ENCODE assay signal across 22 mouse cellular contexts in the genomic region with DNA sequence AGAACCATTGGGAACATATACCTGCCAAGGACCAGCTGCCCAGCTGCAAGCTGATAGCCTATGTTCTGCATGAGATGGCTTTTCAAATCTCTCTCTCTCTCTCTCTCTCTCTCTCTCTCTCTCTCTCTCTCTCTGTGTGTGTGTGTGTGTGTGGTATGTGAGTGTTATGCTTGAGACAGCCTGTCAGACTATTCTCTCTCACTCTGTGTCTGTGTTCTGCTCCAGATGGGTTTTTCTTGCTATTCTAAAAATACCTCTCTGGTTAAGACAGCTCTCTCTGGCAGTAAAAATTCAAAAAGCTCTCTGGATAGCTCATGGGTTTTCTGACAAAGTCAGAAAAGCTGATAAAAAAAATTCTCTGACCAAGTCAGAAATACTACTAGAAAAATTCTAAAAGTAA.
DNase-seq lines count a peak whose midpoint lies in the region; ATAC-seq and TF ChIP-seq lines count a peak whose summit lies in the region.
"Had no signal": no experiment of that assay in that cellular context is flagged by ENCODE, and none has a peak within 500 bp of the region (broad histone marks: within the 10 kb centered on the region; RNA-seq: fewer than 3 reads in every experiment).

No protein-coding gene starts in this region.

- TF ChIP-seq POLR2A in brain, embryonic 14.5 days (IDR thresholded peaks at IDR 0.05; ENCODE audit: borderline replicate concordance, extremely low read depth, insufficient read depth, insufficient read length, poor library complexity, severe bottlenecking), result no peak

- H3K4me3 ChIP-seq in lung, embryonic 16.5 days (ENCODE audit: low read length), result no peak overlapping the region
- H3K4me3 ChIP-seq: embryonic facial prominence, embryonic 15.5 days; heart, embryonic 13.5 days had no signal

- no peak overlapping the region for H3K9ac ChIP-seq in lung, embryonic 16.5 days (ENCODE audit: low read length)
- H3K9ac ChIP-seq: embryonic facial prominence, embryonic 15.5 days; heart, embryonic 13.5 days had no signal

- no peak overlapping the region for H3K4me2 ChIP-seq in lung, embryonic 16.5 days (ENCODE audit: low read depth, low read length)
- H3K4me2 ChIP-seq: embryonic facial prominence, embryonic 15.5 days; heart, embryonic 13.5 days; midbrain, embryonic 11.5 days had no signal

- H3K27me3 ChIP-seq in lung, embryonic 16.5 days (ENCODE audit: control insufficient read depth, insufficient read depth, low read depth, low read length), result no peaks in the 10 kb centered on the region
- H3K27me3 ChIP-seq: embryonic facial prominence, embryonic 15.5 days; heart, embryonic 13.5 days had no signal

- no peaks in the 10 kb centered on the region for H3K9me3 ChIP-seq in lung, embryonic 16.5 days (ENCODE audit: control insufficient read depth, low read length)
- H3K9me3 ChIP-seq: embryonic facial prominence, embryonic 15.5 days had no signal

- no peaks in the 10 kb centered on the region for H3K36me3 ChIP-seq in lung, embryonic 16.5 days (ENCODE audit: control insufficient read depth, insufficient read depth, low read length)
- H3K36me3 ChIP-seq: embryonic facial prominence, embryonic 15.5 days; heart, embryonic 13.5 days had no signal

- H3K4me1 ChIP-seq in lung, embryonic 16.5 days (replicated peaks; ENCODE audit: control insufficient read depth, insufficient read depth, low read length), result no peaks in the 10 kb centered on the region
- H3K4me1 ChIP-seq: embryonic facial prominence, embryonic 15.5 days; heart, embryonic 13.5 days had no signal

- TF ChIP-seq CTCF in brain, embryonic 14.5 days (IDR thresholded peaks at IDR 0.05; ENCODE audit: borderline replicate concordance, extremely low read depth, insufficient read depth, insufficient read length), result no peak

- no peak overlapping the region for H3K27ac ChIP-seq in lung, embryonic 16.5 days (ENCODE audit: low read length)
- H3K27ac ChIP-seq: embryonic facial prominence, embryonic 15.5 days; heart, embryonic 13.5 days; hindbrain, postnatal 0 days had no signal

- ATAC-seq in lung, embryonic 16.5 days (ENCODE audit: low read depth), result peak; percentile 34; the same call in 1 of the 2 replicates
- ATAC-seq: hindbrain, postnatal 0 days; intestine, embryonic 16.5 days; lung, postnatal 0 days had no signal

- DNase-seq in frontal cortex, adult 2 months (ENCODE audit: extremely low spot score in 1 of 2, low spot score in 1 of 2), result peak; percentile 28 to 60
- no peak for DNase-seq in frontal cortex, postnatal 14 days (ENCODE audit: low spot score in 2 of 2)
- no peak for DNase-seq in lung, postnatal 25 days (ENCODE audit: low spot score)
- peak; percentile 12 for DNase-seq in brain, embryonic 14.5 days (ENCODE audit: low read depth)
- DNase-seq in left cerebral cortex, postnatal 14 days (ENCODE audit: low spot score in 2 of 2), result peak; percentile 17 to 63
- no peak for DNase-seq in adrenal gland, postnatal 10 days
- no peak for DNase-seq in gastrocnemius, postnatal 36 days
- DNase-seq: cerebellum, adult 9-11 months; gastrocnemius, postnatal 10 days; heart, adult 11 months; heart, postnatal 14 days; kidney, adult 9 months; kidney, postnatal 14 days; thymus, adult 2 months; thymus, postnatal 4 days had no signal

- intact Hi-C loops in left cerebral cortex, postnatal 14 days (cut with DNase I), result no loop called here
- intact Hi-C loops in gastrocnemius, postnatal 36 days (cut with DNase I), result no loop called here

Comparison
In these comparisons a context has a peak if more than half of its experiments do, and no peak if none do; other contexts are left out.
1. DNase-seq: peak in frontal cortex, adult 2 months (2 of 2), brain, embryonic 14.5 days (single experiment) and left cerebral cortex, postnatal 14 days (2 of 2); none in frontal cortex, postnatal 14 days (0 of 2), lung, postnatal 25 days (single experiment), adrenal gland, postnatal 10 days (single experiment) and gastrocnemius, postnatal 36 days (0 of 2).